Mouse (Mus musculus): ENCODE data around the gene Sorcs2. TPM values are rescaled to one million over a fixed set of nuclear protein-coding genes. Genes with fewer than 3 reads are reported as not detected.

The Sorcs2 gene
- polyA plus RNA-seq, 1 experiment from 2014 or later, result 8.3 TPM

GRCm38 (mm10) chr5:35980542-35980941, 417.4 kb downstream of the Sorcs2 start:
- no peak overlapping the region for H3K4me3 ChIP-seq
- no peaks in the 10 kb centered on the region for H3K27me3 ChIP-seq (ENCODE audit: low read depth, poor library complexity, severe bottlenecking)
- no peak overlapping the region; the same call in 1 of the 2 replicates for H3K27ac ChIP-seq
- H3K9me3 ChIP-seq (replicated peaks), result no peaks in the 10 kb centered on the region
- peaks cover 13% of the 10 kb centered on the region for H3K4me1 ChIP-seq
- 68% methylated on average over 5 of the region's 5 CpGs for WGBS
- DNase-seq (ENCODE audit: low spot score), result no peak
- peaks cover 58% of the 10 kb centered on the region for H3K36me3 ChIP-seq

DNA sequence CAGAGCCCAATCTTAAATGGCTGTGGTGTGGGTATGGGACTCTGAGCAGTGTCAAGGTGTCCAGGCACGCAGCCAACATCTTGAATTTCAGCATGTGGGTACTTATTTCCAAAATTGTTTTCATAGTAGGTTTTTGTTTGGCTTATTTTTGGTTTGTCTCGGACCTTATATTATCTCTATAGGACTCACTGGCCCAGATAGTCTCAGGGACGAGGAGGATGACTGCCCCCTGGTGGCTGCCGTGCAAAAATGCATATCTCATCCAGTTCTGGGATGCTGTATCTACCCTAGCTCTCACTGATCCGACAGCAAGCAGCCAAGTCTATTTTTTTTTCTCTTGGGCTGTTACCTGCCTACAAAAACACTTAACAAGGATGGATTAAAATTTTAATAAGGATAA, 422.3 kb downstream of the Sorcs2 start:
- H3K27ac ChIP-seq, result no peak overlapping the region
- H3K9me3 ChIP-seq (replicated peaks), result no peaks in the 10 kb centered on the region
- WGBS, result 24% methylated on average over 5 of the region's 5 CpGs
- H3K4me3 ChIP-seq, result no peak overlapping the region
- DNase-seq (ENCODE audit: low spot score), result peak; percentile 87
- H3K36me3 ChIP-seq, result peaks cover 51% of the 10 kb centered on the region
- H3K27me3 ChIP-seq (ENCODE audit: low read depth, poor library complexity, severe bottlenecking), result no peaks in the 10 kb centered on the region
- peaks cover 10% of the 10 kb centered on the region; the same call in 1 of the 2 replicates for H3K4me1 ChIP-seq

GRCm38 (mm10) chr5:35974265-35974664, 423.7 kb downstream of the Sorcs2 start:
- Histone ChIP-seq H3K36me3 (peaks cover 63% of the 10 kb centered on the region), H3K4me1 (peaks cover 7% of the 10 kb centered on the region; the same call in 1 of the 2 replicates), H3K27ac (no peak overlapping the region), H3K27me3 (ENCODE audit: low read depth, poor library complexity, severe bottlenecking) (no peaks in the 10 kb centered on the region), H3K4me3 (no peak overlapping the region), H3K9me3 (replicated peaks) (no peaks in the 10 kb centered on the region)
- 86% methylated on average over 15 of the region's 15 CpGs for WGBS
- DNase-seq (ENCODE audit: low spot score), result no peak

DNA sequence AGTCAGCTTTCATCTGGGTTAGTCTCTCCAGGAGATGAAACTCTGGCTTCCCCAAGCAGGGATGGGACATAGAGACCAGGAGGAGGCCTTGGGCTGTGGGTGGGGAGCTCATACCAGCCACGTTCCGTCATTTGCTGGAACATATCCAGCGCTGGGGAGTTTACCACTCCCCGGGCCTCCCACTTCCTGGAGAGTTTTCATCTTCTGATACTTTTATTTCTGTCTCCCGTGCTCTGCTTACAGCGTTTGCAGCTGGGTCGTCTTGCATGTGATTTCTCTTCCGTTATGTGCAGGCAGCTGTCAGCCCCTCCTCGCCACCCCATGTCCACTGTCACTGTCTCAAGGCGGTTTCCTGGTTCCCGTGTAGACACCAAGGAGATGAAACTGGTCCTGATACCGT, 424.1 kb downstream of the Sorcs2 start:
- DNase-seq (ENCODE audit: low spot score), result no peak
- Histone ChIP-seq H3K36me3 (peaks cover 63% of the 10 kb centered on the region), H3K9me3 (replicated peaks) (no peaks in the 10 kb centered on the region), H3K27ac (no peak overlapping the region), H3K4me1 (peaks cover 7% of the 10 kb centered on the region; the same call in 1 of the 2 replicates), H3K4me3 (no peak overlapping the region), H3K27me3 (ENCODE audit: low read depth, poor library complexity, severe bottlenecking) (no peaks in the 10 kb centered on the region)
- WGBS, result 87% methylated on average over 12 of the region's 12 CpGs

GRCm38 (mm10) chr5:35972739-35973138, 425.2 kb downstream of the Sorcs2 start:
- Histone ChIP-seq H3K27ac (no peak overlapping the region), H3K36me3 (peaks cover 64% of the 10 kb centered on the region), H3K9me3 (replicated peaks) (no peaks in the 10 kb centered on the region), H3K4me1 (peaks cover 7% of the 10 kb centered on the region; the same call in 1 of the 2 replicates), H3K27me3 (ENCODE audit: low read depth, poor library complexity, severe bottlenecking) (no peaks in the 10 kb centered on the region), H3K4me3 (no peak overlapping the region)
- DNase-seq (ENCODE audit: low spot score), result no peak
- WGBS, result 66% methylated on average over 7 of the region's 7 CpGs

DNA sequence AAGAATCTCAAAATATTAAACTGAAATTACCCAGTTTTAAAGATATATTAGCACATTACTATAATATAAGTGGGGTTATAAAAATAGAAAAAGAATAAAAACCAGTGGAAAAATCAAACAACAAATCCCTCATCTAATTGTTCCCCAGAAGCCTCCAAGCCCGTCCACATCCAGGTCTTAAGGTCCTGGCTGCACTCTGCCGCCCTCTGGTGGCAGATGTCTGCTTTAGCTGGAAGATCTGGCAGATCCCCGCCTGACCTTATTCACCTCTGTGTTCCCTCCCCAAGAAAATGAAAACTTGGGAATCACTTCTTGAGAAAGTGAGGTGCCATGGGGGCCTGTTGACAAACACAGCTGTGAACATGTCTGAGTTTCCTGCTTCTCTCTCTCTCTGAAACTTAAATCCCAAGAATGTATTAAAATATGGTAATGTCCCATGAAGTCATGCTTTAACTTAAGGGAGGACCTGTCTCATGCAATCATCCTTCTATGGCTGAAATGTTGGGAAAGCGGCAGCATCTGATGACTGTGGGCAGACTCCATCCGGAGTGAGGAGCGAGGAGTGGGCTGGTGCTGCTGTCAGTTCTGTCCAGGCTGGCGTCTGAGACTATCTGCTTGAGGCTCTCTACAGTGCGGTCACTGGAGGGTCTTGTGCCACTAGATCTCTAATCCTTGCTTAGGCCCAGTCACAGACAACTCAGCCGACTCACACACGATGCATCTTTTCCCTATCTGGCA, 425.9 kb downstream of the Sorcs2 start:
- WGBS, result 65% methylated on average over 10 of the region's 10 CpGs
- DNase-seq (ENCODE audit: low spot score), result peak; percentile 81
- no peak overlapping the region for H3K27ac ChIP-seq
- H3K27me3 ChIP-seq (ENCODE audit: low read depth, poor library complexity, severe bottlenecking), result no peaks in the 10 kb centered on the region
- H3K36me3 ChIP-seq, result peaks cover 64% of the 10 kb centered on the region
- peaks cover 7% of the 10 kb centered on the region; the same call in 1 of the 2 replicates for H3K4me1 ChIP-seq
- H3K9me3 ChIP-seq (replicated peaks), result no peaks in the 10 kb centered on the region
- H3K4me3 ChIP-seq, result no peak overlapping the region

GRCm38 (mm10) chr5:35970380-35971105, 427.4 kb downstream of the Sorcs2 start:
- H3K4me3 ChIP-seq, result no peak overlapping the region
- H3K36me3 ChIP-seq, result peaks cover 68% of the 10 kb centered on the region
- H3K27me3 ChIP-seq (ENCODE audit: low read depth, poor library complexity, severe bottlenecking), result no peaks in the 10 kb centered on the region
- H3K9me3 ChIP-seq (replicated peaks), result no peaks in the 10 kb centered on the region
- H3K27ac ChIP-seq, result peak overlapping the region; percentile 42; the same call in 1 of the 2 replicates
- no peak for DNase-seq (ENCODE audit: low spot score)
- WGBS, result 75% methylated on average over 12 of the region's 12 CpGs
- peaks cover 7% of the 10 kb centered on the region; the same call in 1 of the 2 replicates for H3K4me1 ChIP-seq

GRCm38 (mm10) chr5:35969857-35970256, 428.1 kb downstream of the Sorcs2 start:
- 84% methylated on average over 3 of the region's 3 CpGs for WGBS
- Histone ChIP-seq H3K27me3 (ENCODE audit: low read depth, poor library complexity, severe bottlenecking) (no peaks in the 10 kb centered on the region), H3K36me3 (peaks cover 75% of the 10 kb centered on the region), H3K9me3 (replicated peaks) (no peaks in the 10 kb centered on the region), H3K4me1 (peaks cover 9% of the 10 kb centered on the region), H3K27ac (no peak overlapping the region), H3K4me3 (no peak overlapping the region)
- no peak for DNase-seq (ENCODE audit: low spot score)

Small RNAs within 50 kb of the gene (microRNA-seq; reads per million reads assigned to microRNA genes)
- 35.2 reads per million, percentile 36 among the genes with 10 or more reads in this experiment for gene Mir7689

Other genes starting within 250 kb of the Sorcs2 start
- gene Psapl1, start 194.1 kb downstream of the Sorcs2 start, polyA plus RNA-seq (2016; fragmentation: Nextera tagmentation; extraction: Ambion mirVana), result 0.05 TPM in 1 of 2 replicates, not detected in the other
- gene Grpel1, start 66.9 kb upstream of the Sorcs2 start, polyA plus RNA-seq (2016; fragmentation: Nextera tagmentation; extraction: Ambion mirVana), result 60.8 and 67.6 TPM in 2 replicates
- gene Tada2b, start 86.1 kb upstream of the Sorcs2 start, polyA plus RNA-seq (2016; fragmentation: Nextera tagmentation; extraction: Ambion mirVana), result 1.4 and 1.6 TPM in 2 replicates
- 0.75 and 0.88 TPM in 2 replicates for gene Ccdc96, start 86.4 kb upstream of the Sorcs2 start, polyA plus RNA-seq (2016; fragmentation: Nextera tagmentation; extraction: Ambion mirVana)
- 32.0 and 38.2 TPM in 2 replicates for gene Tbc1d14, start 195.1 kb upstream of the Sorcs2 start, polyA plus RNA-seq (2016; fragmentation: Nextera tagmentation; extraction: Ambion mirVana)

Measured in limb, embryonic 10.5 days (tissue).